Mouse (Mus musculus) megakaryocyte, adult 5-6 weeks (primary cell): ENCODE data around the gene Polr3a. TPM values are rescaled to one million over a fixed set of nuclear protein-coding genes. Genes with fewer than 3 reads are reported as not detected.

Experiments
- ATAC-seq: 2 replicates; pipeline ENCODE4 v1.8.0; 2016; ENCODE audit warnings: mild to moderate bottlenecking, inconsistent platforms; ENCODE audit not compliant: poor library complexity, severe bottlenecking
- total RNA-seq, 2 experiments: library from RNA; stranded (forward) in 1 of 2; stranded (reverse) in 1 of 2; fragments of 153-499, 151-499 nt in 1 of 2; fragments of 221-1000, 200-1000 nt in 1 of 2; gene quantifications; 2 replicates each; pipeline versions ENCODE4 v1.2.3 to v1.2.4; 2015 to 2017

Gene Polr3a
- total RNA-seq (2015) (10.9 and 14.0 TPM in 2 replicates), total RNA-seq (2017) (9.0 and 9.8 TPM in 2 replicates)

- peak; percentile 89 for ATAC-seq
Measured at GRCm38 (mm10) chr14:24486773-24487227, at the start of gene Polr3a, which contains the start of gene Rps24. Gene Polr3a, minus strand, starts transcription at chr14:24487058. Gene Rps24, plus strand, starts transcription at chr14:24487125.

- no peak for ATAC-seq
Measured at GRCm38 (mm10) chr14:24534865-24535545, 48.1 kb upstream of the Polr3a start.

GRCm38 (mm10) chr14:24530228-24530627 is 43.4 kb upstream of the Polr3a start:
- no peak for ATAC-seq

- no peak for ATAC-seq
Measured at GRCm38 (mm10) chr14:24526440-24526839, 39.6 kb upstream of the Polr3a start.

GRCm38 (mm10) chr14:24525677-24526415 is 39.0 kb upstream of the Polr3a start:
- no peak for ATAC-seq

- no peak for ATAC-seq
Measured at GRCm38 (mm10) chr14:24525137-24525536, 38.3 kb upstream of the Polr3a start.

GRCm38 (mm10) chr14:24521597-24521996 is 34.7 kb upstream of the Polr3a start:
- ATAC-seq: no peak

GRCm38 (mm10) chr14:24512527-24513161 is 25.8 kb upstream of the Polr3a start:
- ATAC-seq: no peak

- no peak for ATAC-seq
Measured at GRCm38 (mm10) chr14:24510679-24511078, 23.8 kb upstream of the Polr3a start.

GRCm38 (mm10) chr14:24510218-24510617 is 23.4 kb upstream of the Polr3a start:
- no peak for ATAC-seq

GRCm38 (mm10) chr14:24509557-24509956 is 22.7 kb upstream of the Polr3a start:
- no peak for ATAC-seq

GRCm38 (mm10) chr14:24508070-24508773 is 21.4 kb upstream of the Polr3a start:
- ATAC-seq: no peak

GRCm38 (mm10) chr14:24507452-24508069 is 20.7 kb upstream of the Polr3a start:
- ATAC-seq: no peak

GRCm38 (mm10) chr14:24501256-24501655 is 14.4 kb upstream of the Polr3a start:
- ATAC-seq: no peak

- ATAC-seq: no peak
Measured at GRCm38 (mm10) chr14:24500845-24501186, 14.0 kb upstream of the Polr3a start.

- ATAC-seq: peak; percentile 60
Measured at GRCm38 (mm10) chr14:24500091-24500844, 13.4 kb upstream of the Polr3a start.

GRCm38 (mm10) chr14:24499478-24499877 is 12.6 kb upstream of the Polr3a start:
- ATAC-seq: no peak

GRCm38 (mm10) chr14:24498561-24499255 is 11.8 kb upstream of the Polr3a start:
- ATAC-seq: no peak

GRCm38 (mm10) chr14:24497443-24497842 is 10.6 kb upstream of the Polr3a start:
- ATAC-seq: no peak
